Mouse (Mus musculus): ENCODE results near the gene Kcnj6. TPM values are rescaled to one million over a fixed set of nuclear protein-coding genes. Genes with fewer than 3 reads are reported as not detected.

Gene Kcnj6
- total RNA-seq (2021) = 10 to 100 TPM; 86.2 to 86.7 TPM

DNA sequence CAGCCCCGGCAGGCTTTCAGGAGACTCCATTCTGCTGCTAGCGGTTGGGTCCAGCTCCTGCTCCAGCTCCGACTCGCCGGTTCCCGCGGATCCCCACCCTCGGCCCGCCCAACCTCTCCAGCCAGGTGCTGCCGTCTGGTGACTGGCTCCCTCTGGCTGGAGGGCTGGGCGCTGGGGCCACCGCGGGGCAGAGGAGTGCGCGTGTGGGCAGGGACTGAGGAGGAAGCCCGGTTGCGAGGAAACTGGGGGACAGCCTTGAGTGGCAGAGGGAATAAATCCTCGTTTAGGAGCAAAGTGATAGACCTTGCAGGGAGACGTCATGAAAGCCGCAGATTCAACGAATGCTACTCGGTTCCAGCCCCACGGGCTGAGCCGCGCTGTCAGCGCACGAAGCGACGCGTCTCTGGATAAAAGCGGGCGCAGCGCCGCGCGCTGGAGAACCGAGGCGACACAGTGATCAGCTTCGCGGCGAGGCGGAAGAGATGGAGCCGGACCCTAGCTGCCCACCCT, at the start of gene Kcnj6:
Gene Kcnj6, minus strand, starts transcription at position 362 of the 510 bp plus-strand sequence.
- intact Hi-C loops (cut with DNase I) = loop anchor here (1.0 to 2.0 kb wide), 3 partner anchors 115 to 209 kb away; no protein-coding TSS in a partner anchor
- DNase-seq (ENCODE audit: low spot score in 2 of 2) = peak; percentile 83 to 86

DNA sequence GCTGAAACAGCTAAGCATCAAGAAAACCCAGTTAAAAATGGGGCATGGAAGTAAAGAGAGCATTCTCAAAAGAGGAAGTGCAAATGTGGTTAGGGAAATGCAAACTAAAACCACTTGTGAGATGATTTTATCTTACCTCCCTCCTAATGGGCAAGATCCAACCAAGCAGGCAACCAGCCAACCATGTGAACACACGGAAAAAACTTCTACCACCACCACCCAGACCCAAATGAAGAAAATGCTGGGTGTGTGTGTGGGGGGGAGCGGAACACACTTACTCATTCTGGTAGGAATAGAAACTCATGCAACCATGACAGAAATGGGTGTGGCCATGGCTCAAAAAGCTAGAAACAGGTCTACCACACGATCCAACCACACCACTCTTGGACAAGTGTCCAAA, 12.4 kb upstream of the Kcnj6 start:
- intact Hi-C loops (cut with DNase I) = no loop called here
- DNase-seq (ENCODE audit: low spot score in 2 of 2) = no peak

DNA sequence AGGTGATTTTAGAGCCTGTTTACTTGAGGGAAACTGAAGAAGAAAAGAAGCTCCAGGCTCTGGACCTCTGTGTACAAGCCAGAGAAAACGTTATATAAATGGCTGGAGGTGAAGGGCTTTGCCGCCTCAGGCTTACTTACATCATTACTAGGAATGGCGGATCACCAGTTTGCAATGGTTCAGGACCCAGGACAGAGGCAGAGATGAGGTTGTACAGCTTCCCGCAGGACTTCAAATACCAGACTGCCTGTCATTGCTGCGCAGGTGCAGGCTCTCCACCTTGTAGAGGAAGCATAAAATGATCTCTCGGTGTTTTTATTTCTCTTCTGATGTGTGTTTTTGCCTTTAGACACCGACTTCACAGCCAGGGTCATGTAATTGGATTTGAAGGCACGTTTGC, 7.1 kb upstream of the Kcnj6 start:
- intact Hi-C loops (cut with DNase I) = no loop called here
- DNase-seq (ENCODE audit: low spot score in 2 of 2) = no peak

DNA sequence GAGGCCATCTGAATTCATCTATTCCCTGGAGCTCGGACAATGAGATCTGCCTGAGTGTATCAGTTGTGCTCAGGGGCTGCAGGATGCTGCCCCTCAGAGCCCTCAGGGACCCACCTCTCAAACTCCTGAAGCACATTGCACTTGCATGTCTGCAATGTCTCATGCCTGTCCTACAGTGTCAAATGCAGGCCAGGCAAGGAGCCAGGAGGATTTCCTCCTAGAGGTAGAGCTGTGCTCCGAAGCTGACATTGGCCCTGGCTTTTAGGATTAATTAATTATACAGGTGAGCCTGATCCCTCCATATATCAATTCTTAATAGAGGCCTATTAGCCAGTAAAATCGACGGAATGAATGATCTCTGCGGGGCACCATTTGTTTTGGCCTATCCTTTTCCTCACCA, 2.0 kb upstream of the Kcnj6 start:
- DNase-seq (ENCODE audit: low spot score in 2 of 2) = no peak
- intact Hi-C loops (cut with DNase I) = no loop called here

DNA sequence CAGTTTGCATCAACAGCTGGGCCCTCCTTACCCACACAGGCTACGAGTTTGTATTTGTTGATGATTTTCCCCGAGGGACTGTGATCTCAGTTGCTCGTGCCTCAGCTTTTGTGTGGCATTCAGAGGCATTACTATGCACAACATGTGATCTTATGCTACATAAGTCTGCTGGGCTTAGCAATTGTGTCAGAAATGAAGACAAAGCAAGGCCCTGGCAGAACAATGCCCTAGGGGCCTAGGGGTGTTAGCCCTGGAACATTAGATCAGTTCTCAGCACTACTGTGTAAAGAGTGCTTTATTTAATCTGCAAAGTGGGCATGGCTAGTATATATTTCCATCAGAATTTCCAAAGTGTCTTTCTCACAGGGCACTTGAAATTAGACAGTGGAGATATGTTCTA, 1.5 kb upstream of the Kcnj6 start:
- intact Hi-C loops (cut with DNase I) = no loop called here
- DNase-seq (ENCODE audit: low spot score in 2 of 2) = no peak

DNA sequence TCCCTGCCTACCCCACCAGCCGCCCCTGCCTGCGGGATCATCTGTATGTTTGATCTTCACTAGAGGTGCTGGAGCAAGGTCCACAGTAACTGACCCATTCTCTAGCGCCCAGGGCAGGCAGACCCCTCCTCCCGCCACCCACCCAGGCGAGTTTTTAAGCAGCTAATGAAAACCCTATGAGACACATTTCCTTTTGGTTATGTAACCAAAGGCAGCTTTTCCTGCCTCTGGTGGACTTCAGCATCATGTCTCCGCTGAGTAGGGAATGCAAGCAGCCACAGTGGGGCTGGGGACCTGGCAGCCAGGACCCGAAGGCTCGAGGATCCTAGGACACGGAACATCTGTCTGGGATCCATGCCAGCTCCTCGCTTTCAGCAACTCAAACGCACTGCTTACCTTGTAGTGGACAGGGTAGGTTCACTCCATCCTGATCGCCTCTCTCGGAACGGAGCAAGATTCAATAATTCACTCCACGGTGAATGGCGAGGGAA, 665 bp downstream of the Kcnj6 start:
- intact Hi-C loops (cut with DNase I) = loop anchor here (1.0 to 2.0 kb wide), 3 partner anchors 114 to 209 kb away; no protein-coding TSS in a partner anchor
- peak; percentile 59 for DNase-seq (ENCODE audit: low spot score in 2 of 2)

DNA sequence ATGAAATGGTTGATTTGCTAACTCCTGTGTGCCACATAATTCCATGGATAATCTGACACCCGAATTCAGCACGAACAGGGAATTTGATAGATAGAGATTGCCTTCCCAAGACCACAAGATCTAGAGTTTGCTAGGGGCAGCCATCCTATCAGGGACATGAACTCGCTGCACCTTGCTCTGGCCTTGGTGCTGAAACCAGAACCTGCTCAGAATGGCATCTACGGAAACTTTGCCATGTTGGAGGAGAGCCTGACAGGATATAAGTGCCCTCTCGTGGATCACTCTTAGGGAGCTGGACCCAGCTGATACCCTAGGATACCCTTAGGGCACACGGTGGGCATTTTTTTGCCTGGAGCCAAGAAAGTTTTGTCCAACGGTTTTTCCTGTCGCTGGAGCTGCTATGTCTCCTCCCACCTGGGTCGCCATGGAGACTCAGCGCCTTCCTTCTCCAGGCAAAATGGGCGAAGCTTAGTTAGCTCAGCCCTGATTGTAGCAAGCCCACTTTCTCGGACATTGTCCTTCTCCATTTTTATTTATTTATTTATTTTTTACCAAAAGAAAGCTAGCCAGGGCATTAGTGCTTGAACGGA, 1.9 kb downstream of the Kcnj6 start:
- DNase-seq (ENCODE audit: low spot score in 2 of 2) = peak; percentile 51 to 71
- intact Hi-C loops (cut with DNase I) = loop anchor here (2.0 kb wide), 1 partner anchor 113 kb away; no protein-coding TSS in a partner anchor

DNA sequence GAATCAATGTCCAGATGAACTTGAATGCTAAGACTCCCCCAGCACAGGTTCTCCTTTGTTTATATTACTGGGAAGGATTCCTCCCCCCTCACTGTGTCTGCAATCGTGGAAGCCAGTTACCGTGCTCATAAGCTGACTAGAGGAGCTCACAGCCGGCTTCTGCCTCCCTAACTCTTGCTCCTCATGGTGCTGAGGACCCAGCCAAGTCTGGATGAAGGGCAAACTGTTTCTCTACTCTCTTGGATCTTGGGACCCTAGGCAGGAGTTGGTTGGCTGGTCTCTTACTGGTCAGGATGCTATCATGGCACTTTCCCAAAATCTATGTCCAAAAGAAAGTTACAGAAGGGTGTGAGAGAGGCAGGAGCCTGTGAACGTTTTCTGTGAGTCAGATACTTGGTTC, 2.6 kb downstream of the Kcnj6 start:
- DNase-seq (ENCODE audit: low spot score in 2 of 2) = no peak
- intact Hi-C loops (cut with DNase I) = no loop called here

DNA sequence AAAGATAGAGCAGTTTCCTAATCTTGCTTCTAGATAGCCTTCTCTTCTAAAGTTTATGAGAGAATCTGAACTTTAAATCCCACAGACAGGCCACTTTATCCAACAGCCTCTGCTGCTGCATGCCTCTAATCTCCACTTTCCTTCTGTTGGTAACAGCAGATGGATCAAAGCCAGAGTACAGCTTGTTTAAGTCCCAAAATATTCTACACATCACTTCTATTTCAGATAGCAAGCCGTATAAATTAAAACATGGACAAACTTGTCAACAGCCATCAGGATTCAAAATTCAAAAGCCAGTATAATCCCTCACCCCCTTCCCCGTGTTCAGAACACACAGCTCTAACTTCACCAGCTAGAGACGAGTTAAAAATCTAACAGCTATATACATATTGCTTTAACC, 3.4 kb downstream of the Kcnj6 start:
- peak in 1 of 2 experiments; percentile 56 for DNase-seq (ENCODE audit: low spot score in 2 of 2)
- intact Hi-C loops (cut with DNase I) = no loop called here

DNA sequence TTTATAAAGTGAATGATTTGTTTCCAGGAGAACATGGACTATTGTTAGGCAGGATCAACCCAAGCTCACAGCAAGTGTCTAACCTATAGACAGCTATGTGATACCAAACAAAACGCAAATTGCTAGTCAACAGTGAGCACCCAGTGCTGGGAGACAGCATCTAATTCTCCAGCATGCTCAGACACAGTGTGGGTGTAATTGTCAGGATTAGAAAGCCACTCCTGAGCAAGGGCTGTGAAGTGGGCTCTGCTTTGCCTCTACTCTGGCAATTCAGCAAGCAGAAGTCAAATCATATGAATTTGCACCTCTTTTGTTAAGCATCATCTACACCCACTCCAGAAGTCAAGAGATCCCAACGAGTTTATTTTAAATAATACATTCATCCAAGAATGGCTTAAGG, 7.4 kb downstream of the Kcnj6 start:
- DNase-seq (ENCODE audit: low spot score in 2 of 2) = peak in 1 of 2 experiments; percentile 62
- intact Hi-C loops (cut with DNase I) = no loop called here

DNA sequence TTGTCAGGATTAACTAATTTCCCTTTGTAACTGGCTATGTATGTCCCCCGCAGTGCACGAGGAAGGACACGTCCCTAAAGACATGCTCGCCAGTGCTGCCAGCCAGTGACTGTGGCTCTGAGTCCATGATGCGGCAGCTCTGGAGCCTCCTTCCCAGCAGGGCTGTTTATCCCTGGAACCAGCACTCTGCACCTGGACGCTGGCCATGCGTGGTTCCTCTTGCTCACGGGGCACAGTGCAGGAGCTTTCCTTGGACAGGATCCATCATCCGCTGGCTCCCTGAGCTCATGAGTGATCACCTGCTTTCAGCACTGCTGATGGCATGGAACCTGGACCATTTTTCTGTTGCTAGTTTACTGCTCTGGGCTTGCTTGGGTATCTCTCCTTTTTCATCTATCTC, 10.8 kb downstream of the Kcnj6 start:
- intact Hi-C loops (cut with DNase I) = no loop called here
- DNase-seq (ENCODE audit: low spot score in 2 of 2) = peak in 1 of 2 experiments; percentile 74

DNA sequence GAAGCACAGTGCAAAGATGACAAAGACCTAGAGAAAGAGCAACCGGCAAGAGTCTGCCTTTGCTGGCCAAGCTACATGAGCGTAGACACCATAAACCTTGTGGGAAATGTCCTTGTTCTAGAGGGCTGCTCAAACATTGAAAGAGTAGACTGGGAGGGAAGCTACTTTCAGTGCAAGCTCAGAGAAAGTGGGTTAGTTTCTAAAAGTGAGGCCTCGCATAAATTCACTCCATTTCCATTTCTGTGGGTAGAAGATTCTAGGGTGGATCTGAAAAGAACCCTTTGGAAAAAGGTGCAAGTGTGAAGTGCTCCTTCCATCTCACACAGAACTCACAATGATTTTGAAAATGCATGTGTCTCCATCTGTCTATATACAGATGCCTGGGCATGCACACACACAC, 13.2 kb downstream of the Kcnj6 start:
- intact Hi-C loops (cut with DNase I) = loop anchor here (2.0 to 5.0 kb wide), 2 partner anchors 51 to 102 kb away; no protein-coding TSS in a partner anchor
- DNase-seq (ENCODE audit: low spot score in 2 of 2) = peak in 1 of 2 experiments; percentile 72

DNA sequence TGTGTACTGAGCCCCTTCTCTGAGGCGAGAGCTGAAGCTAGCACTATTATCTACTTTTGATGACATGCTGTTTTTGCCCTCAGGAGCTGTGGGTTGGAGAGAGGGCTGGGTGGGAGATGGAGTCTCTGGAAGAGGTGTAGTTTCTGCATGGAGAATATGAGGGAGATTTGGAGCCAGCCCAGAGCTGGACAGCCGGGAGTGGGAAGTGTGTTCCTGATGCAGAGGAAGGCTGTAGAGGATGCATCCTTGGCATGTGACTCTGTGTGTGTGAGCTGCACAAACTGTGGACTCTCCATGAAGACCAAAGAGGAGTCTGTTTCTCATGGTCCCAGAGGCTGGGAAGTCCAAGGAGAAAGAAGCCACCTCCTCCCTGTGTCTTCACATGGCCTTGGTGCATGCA, 17.1 kb downstream of the Kcnj6 start:
- DNase-seq (ENCODE audit: low spot score in 2 of 2) = peak in 1 of 2 experiments; percentile 89
- intact Hi-C loops (cut with DNase I) = loop anchor here (5.0 kb wide), 1 partner anchor 98 kb away; no protein-coding TSS in a partner anchor

DNA sequence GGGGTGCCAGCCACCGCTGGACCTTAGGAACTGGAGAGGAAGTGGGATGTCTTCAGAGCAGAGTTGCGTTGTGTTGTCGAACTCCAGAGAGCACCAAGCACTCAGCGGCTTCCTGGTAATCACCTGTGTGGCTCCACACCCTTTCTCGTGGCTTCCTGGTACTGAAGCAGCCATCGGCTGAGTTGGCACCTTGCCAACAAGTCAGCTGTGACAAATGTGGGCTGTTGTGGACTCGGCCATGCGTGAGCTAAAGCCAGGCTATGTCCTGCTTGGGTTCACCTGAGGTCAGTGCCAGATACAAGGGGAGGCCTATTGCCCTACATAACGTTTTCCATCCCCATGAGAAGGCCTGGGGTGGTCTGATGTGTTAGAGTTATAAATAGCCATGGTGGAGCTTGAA, 18.0 kb downstream of the Kcnj6 start:
- DNase-seq (ENCODE audit: low spot score in 2 of 2) = no peak
- intact Hi-C loops (cut with DNase I) = no loop called here

DNA sequence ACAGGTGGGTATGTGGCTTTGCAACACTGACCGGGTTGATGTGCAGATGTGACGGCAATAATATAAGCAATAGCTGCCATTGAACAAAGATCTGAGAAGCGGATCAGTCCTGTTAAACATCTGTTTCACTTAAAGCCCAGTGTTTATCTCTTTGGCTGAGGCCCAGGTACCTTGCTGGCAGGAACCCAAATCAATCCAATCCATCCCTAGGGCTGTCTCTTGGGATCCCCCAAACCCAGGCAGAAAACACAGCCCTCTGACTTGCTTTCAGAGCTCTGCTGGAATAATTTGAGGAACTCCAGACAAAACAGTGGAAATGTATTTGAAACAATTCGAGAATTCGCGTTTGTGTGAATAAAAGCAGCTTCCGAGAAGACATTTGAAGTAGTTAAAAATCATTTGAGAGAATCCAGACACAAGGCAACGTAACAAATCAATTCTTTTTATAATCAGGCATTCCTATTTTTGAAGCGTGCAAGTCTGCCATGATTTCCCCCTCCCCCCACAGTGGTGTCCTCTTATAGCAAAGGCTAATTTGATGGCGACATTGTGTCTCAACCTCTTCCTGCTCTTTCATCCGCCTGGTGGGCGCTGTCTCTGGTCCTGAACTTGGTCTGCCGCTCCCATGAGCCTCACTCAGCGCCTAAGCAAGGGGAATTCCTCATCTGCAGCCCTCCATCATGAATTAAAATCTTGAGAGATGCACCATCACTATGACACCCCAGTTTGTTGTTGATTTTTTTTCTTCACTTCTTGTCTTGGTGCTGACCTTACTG, 25.2 kb downstream of the Kcnj6 start:
- intact Hi-C loops (cut with DNase I) = no loop called here
- no peak for DNase-seq (ENCODE audit: low spot score in 2 of 2)

DNA sequence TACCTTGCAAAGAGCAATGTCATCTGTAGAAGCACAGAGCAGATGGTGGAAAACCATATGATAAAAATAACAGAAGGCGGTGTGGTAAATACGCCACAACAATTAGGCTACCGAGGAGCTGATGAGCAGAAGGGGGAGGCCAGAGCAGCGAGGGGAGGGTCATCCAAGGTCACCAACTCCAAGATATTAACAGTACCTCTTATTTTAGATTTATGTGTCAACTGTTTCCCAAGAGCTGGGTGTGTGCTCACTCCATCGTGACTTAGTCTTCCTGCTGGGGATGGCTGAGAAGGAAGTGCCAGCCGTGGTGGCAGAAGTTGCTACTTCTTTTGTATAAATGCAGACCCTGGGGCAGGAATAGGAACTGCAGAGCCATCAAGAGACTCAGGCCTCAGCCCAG, 28.6 kb downstream of the Kcnj6 start:
- intact Hi-C loops (cut with DNase I) = no loop called here
- peak in 1 of 2 experiments; percentile 29 for DNase-seq (ENCODE audit: low spot score in 2 of 2)

DNA sequence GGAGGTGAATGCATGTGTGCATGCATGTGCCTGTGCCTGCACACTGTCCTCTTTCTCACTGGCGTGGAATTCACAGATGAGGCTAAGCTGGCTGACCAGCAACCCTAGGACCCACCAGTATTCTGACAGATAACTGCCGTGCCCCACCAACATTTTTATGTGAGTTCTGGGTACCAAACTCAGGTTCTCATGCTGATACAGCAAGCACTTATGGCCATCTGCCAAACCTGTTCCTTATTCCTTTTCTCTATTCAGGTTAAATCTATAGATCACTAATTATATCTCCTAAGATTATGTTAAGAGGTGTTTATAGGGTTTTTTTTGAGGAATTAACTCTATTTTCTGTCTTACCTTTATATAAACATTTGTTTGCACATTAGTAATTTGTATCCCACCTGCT, 29.0 kb downstream of the Kcnj6 start:
- intact Hi-C loops (cut with DNase I) = no loop called here

DNA sequence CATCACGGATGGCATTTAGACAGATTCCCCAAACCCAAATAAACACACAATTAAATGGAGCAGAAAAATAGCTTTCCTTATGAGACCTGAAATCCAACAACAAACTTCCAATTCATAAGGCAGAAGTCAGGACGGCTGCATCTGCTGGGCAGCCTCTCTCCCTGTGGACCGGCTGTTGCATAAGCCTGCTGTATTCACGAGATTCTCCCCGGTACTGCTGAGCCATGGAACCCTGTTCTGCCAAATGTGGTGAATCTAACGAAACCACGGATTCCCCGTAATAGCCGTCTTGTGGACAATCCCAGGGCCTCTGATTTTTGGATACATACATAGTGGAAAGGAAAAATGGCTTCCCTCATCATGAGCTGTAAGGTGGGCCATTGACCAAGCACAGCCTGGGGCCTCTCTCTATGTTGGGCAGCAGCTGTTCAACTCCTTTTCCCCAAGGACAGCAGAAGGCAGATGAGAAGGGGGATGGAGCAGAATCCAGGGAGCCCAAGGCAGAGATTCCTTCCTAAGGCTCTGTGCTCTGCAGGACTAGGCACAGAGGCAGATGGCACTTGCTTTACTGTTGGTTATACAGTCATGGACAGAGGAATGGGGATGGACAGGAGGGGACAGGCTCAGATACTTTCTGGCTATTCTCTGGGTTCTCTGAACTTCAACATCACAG, 40.2 kb downstream of the Kcnj6 start:
- intact Hi-C loops (cut with DNase I) = no loop called here

More for the DNA sequence above, 29.0 kb downstream of the Kcnj6 start:
- DNase-seq (ENCODE audit: low spot score in 2 of 2) = no peak

DNA sequence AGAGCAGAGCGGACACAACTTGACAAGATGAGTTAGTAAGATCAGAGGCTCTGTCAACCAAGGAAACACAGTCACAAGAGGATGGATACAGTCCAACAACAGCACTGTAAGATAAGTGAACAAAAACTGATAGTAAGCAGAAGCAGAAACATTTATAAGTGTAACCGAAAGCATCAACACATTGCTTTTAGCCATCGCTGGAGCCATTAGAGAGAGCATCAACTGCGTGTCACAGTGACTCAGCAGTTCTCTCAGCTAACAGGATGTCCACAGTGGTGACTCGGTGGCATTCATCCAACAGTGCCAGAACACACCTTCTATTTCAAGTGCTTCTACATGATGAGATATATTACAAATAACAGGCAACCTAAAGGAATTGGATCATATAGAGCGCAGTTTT, 41.1 kb downstream of the Kcnj6 start:
- DNase-seq (ENCODE audit: low spot score in 2 of 2) = no peak
- intact Hi-C loops (cut with DNase I) = no loop called here

More for the DNA sequence above, 40.2 kb downstream of the Kcnj6 start:
- DNase-seq (ENCODE audit: low spot score in 2 of 2) = no peak

DNA sequence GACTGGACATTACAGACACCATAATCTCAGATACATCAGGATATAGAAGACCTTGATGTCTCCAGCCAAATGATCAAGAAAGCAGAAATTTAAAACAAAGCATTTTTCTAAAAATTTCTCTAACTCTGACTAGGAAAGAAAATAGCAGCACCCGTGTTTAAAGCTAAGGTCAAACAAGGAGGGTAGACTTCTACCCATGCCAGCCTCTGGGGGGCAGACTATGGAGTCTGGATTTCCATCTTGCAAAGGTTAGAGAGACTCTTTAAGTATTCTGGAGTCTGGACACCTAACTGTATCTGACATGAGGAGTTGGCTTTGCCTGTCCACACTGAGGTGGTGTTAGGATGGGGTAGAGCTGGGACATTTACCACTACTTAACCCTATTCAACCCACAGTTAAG, 44.2 kb downstream of the Kcnj6 start:
- DNase-seq (ENCODE audit: low spot score in 2 of 2) = no peak
- intact Hi-C loops (cut with DNase I) = no loop called here
